Mouse (Mus musculus) G1E (cell line): Measurements from ENCODE around the gene Prtn3.

Experiments
- CTCF ChIP-seq: IDR thresholded peaks from 2 replicates; pipeline ENCODE4 v1.5.1; 2012; ENCODE audit warnings: low read depth, low read length, inconsistent platforms, mixed read lengths
- GATA1 ChIP-seq: IDR thresholded peaks from 2 replicates; pipeline ENCODE4 v1.6.1; 2012; ENCODE audit warnings: borderline replicate concordance, low read length, inconsistent platforms, mixed read lengths
- GATA2 ChIP-seq: IDR thresholded peaks from 2 replicates; pipeline ENCODE4 v1.6.1; 2012; ENCODE audit warnings: low read depth, low read length, inconsistent platforms, borderline replicate concordance
- POLR2AphosphoS5 ChIP-seq: IDR thresholded peaks from 2 replicates; pipeline ENCODE4 v1.6.1; 2012; ENCODE audit warnings: low read depth, low read length, inconsistent platforms; ENCODE audit not compliant: insufficient replicate concordance
- TAL1 ChIP-seq: conservative IDR thresholded peaks from 2 replicates; pipeline ENCODE4 v1.6.1; 2012; ENCODE audit warnings: low read depth, low read length, inconsistent platforms, mixed read lengths

DNA sequence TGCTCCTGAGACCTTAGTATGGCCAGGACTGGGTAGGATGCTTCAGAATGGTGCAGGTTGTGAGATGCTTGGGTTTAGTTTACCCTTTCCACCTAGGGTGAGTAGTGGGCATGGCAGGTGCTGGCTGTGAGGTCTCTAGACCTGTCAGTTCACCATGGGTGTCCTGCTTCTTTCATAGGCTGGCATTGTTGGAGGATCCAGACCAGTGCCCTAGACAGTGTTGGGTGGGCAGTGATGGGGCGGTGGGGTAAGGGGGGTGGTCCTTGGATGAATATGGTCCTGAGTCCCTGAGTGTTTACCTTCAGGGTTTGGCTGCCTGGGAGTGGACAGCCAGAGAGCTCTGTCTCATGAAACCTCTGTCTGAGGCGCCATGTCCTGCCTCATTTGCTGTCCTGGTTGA is 16.4 kb upstream of the Prtn3 start:
- TF ChIP-seq CTCF (no peak), POLR2AphosphoS5 (no peak), TAL1 (no peak), GATA1 (no peak), GATA2 (no peak)
